Mouse (Mus musculus) cortical plate, adult 2 months (tissue): ENCODE data around the gene Hydin. TPM values are rescaled to one million over a fixed set of nuclear protein-coding genes. Genes with fewer than 3 reads are reported as not detected.

Source experiments
- H3K27ac ChIP-seq: fragments of 200-500 bp; 2 replicates; pipeline ENCODE4 v1.5.1; 2012; ENCODE audit warnings: low read length, control low read depth, inconsistent platforms; ENCODE audit not compliant: insufficient read depth
- H3K4me1 ChIP-seq: fragments of 200-500 bp; 2 replicates; pipeline ENCODE4 v1.6.1; 2011; ENCODE audit warnings: low read length; ENCODE audit not compliant: control insufficient read depth, insufficient read depth
- H3K4me3 ChIP-seq: fragments of 200-500 bp; 2 replicates; pipeline ENCODE4 v1.5.1; 2011; ENCODE audit warnings: mild to moderate bottlenecking, low read length, control low read depth; ENCODE audit not compliant: insufficient read depth
- CTCF ChIP-seq: fragments of 200-500 bp; IDR thresholded peaks from 2 replicates; pipeline ENCODE4 v1.5.1; 2011; ENCODE audit warnings: mild to moderate bottlenecking, control low read depth, low read length; ENCODE audit not compliant: insufficient read depth; ENCODE audit errors: extremely low read depth
- POLR2A ChIP-seq: fragments of 200-500 bp; IDR thresholded peaks from 2 replicates; pipeline ENCODE4 v1.6.1; 2011; ENCODE audit warnings: mild to moderate bottlenecking, low read length, control low read depth; ENCODE audit not compliant: insufficient read depth; ENCODE audit errors: extremely low read depth
- polyA plus RNA-seq: library from polyadenylated mRNA; depleted of rRNA; stranded (reverse); fragments of >200 nt; gene quantifications from 2 replicates; pipeline ENCODE4 v1.2.3, GENCODE M21; 2012; rRNA removed

Hydin gene
- polyA plus RNA-seq: 0.17 and 0.23 TPM in 2 replicates

DNA sequence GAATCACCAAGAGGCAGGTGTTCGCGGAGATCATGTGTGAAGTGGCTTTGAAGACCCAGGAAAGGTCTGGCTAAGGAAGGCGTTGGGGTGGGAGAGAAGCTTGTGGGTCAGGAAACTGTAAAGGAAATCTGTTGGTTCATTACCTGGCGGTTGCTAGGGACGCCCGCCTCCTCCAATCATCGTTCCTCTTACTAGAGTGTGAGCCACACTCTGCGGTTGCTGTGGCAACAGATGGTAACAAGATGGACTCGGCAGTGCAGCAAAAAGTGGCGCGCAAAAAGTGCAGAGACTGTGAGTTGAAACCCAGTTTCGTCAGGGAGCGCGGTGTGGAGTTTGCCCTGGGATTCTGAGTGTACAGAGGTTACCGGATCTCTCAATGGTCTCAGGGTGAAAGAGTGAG, at the start of gene Hydin:
Gene Hydin (plus strand): TSS at position 237 of the 400 bp plus-strand sequence.
- Histone ChIP-seq H3K4me3 (peak within 1 kb of the TSS; percentile 8; the same call in 1 of the 2 replicates), H3K4me1 (no peaks in the 10 kb centered on the region), H3K27ac (no peak within 1 kb of the TSS)
- TF ChIP-seq CTCF: no peak
- no peak for TF ChIP-seq POLR2A

- Histone ChIP-seq H3K4me3 (peak overlapping the region; percentile 43; the same call in 1 of the 2 replicates), H3K4me1 (peaks cover 5% of the 10 kb centered on the region; the same call in 1 of the 2 replicates), H3K27ac (no peak overlapping the region)
- TF ChIP-seq CTCF: no peak
- TF ChIP-seq POLR2A: no peak
These were observed 49.6 kb upstream of the Hydin start for GRCm38 (mm10) chr8:110217198-110217597.

DNA sequence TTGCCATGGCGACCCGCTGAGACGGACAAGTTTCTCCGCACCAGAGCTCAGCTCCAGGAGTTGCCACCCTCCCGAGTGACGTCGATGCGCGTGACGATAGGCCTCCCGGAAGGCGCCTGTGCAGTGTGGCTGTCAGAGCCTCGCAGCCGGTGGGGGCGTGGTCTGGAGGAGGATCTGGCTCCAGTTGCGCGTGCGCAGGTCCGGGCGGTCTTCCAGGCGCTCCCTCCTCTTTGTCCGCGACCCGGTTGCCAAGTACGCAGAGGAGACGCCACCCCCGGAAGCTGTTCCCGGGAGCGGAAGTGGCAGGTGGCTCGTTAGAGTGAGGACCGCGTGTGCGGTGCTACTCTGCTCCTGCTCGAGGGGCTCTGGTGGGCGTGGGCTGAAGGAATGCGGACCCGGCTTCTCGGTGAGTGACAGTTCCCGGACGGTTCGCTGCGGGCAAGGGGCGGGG, 49.1 kb upstream of the Hydin start:
- TF ChIP-seq POLR2A (peak; percentile 40; the same call in 1 of the 2 replicates), CTCF (no peak)

GRCm38 (mm10) chr8:110218511-110218910, 48.3 kb upstream of the Hydin start:
- no peak for TF ChIP-seq POLR2A
- no peak for TF ChIP-seq CTCF
- H3K27ac ChIP-seq: no peak overlapping the region
- peaks cover 5% of the 10 kb centered on the region; the same call in 1 of the 2 replicates for H3K4me1 ChIP-seq
- no peak overlapping the region; the same call in 1 of the 2 replicates for H3K4me3 ChIP-seq

More for the DNA sequence above, 49.1 kb upstream of the Hydin start:
- H3K4me3 ChIP-seq: peak overlapping the region; percentile 43
- H3K4me1 ChIP-seq: peaks cover 5% of the 10 kb centered on the region; the same call in 1 of the 2 replicates
- no peak overlapping the region for H3K27ac ChIP-seq

- Histone ChIP-seq H3K4me1 (peaks cover 5% of the 10 kb centered on the region; the same call in 1 of the 2 replicates), H3K27ac (no peak overlapping the region), H3K4me3 (no peak overlapping the region)
- no peak for TF ChIP-seq CTCF
These were observed 45.8 kb upstream of the Hydin start for GRCm38 (mm10) chr8:110220936-110221335.

DNA sequence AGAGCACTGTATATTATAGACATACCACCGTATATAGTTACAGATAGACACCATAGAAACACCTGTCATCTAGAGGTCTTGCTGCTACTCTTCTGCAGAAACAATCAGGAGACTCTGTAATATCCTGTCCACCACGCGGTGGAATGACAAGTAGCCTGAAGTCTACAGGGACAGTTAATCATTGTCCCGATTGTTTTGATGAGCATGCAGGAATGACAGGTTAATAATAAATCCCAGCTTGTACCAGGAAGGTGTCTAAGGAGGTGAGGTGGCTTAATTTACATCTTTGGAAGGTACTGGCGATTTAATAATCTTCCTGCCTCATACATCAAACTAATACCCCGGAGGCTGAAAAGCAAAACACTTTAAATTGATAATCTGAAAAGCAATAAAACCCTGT, 36.0 kb upstream of the Hydin start:
- no peak overlapping the region for H3K4me3 ChIP-seq
- H3K4me1 ChIP-seq: peaks cover 1% of the 10 kb centered on the region; the same call in 1 of the 2 replicates
- H3K27ac ChIP-seq: no peak overlapping the region
- TF ChIP-seq POLR2A (no peak), CTCF (no peak)

DNA sequence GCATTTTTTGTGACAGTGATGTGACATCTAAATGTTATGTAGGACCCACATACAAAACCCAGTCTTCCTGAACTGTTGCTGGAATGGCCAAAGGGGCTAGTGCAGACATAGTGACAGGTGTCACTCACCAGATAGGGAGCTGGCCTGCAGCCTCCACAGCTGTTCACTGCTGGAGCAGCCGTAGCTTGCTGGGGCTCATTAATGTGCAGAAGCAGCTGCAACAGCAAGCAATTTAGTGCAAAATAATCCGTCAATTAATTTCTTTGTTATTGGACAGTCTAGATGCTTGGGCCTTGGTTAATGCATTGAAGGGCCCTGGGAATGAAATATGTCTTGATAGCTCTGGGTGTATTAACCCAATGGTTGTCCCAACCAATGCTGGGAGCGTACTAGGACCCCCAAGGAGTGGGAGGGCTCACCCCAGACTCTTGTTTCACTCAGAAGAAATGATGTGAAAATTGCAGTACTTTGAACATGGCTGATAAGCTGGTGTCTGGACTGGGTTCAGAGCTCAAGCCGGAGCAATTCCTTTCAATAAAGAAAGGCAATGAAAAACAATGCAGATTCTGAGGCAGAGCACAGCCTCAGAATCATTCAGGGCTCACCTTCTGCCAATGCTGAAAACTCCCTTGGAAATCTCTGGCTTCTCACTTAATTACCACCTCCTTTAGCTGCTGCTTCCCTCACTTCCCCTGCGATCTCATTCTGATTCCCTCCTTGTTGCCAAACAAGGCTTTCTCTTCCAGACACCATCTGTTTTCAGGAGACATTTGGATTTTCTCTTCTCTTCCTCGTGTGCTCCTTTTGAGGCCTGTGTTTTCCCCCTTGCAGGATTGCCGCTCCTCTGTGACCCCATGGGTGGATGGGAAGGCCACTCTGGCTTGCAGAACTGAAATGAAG, 24.2 kb upstream of the Hydin start:
- no peak overlapping the region for H3K27ac ChIP-seq
- TF ChIP-seq POLR2A (no peak), CTCF (no peak)
- H3K4me3 ChIP-seq: no peak overlapping the region
- H3K4me1 ChIP-seq: no peaks in the 10 kb centered on the region

GRCm38 (mm10) chr8:110244566-110244965, 22.2 kb upstream of the Hydin start:
- H3K4me3 ChIP-seq: no peak overlapping the region
- H3K4me1 ChIP-seq: no peaks in the 10 kb centered on the region
- H3K27ac ChIP-seq: no peak overlapping the region
- TF ChIP-seq CTCF (no peak), POLR2A (no peak)

DNA sequence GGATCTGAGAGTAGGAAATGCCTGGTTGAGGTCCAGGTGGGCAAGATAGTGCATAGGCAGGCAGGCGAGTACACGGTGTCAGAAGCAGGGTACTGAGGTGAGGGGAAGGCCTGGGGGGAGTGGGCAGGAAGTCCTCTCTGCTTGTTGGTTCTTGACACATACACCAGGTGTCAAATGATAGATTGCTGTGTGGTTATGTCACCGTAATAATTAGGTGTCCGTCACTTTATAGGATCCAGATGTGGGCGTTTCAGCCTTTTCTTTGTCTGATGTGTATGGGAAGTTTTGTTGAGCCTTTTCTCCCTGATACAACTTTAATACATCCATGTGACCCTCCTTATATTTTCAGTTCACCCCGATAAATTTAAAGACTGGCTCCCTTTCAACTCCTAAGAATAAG, 19.5 kb upstream of the Hydin start:
- no peak overlapping the region for H3K27ac ChIP-seq

DNA sequence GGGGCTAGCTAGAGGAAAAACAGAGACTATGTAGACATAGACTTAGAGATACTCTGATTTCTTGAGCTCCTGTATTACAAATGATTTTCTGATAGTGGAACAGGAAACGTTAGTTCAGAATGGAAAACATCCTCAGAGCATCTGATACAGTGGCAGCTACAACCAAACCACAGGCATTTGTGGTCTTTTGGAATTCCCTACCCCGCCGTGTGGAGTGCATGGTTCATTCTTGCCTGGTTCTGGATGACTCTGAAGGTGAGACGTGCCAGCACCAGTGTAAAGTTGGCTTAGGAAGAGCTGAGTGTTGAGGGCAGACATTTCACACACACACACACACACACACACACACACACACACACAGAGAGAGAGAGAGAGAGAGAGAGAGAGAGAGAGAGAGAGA, 12.8 kb upstream of the Hydin start:
- no peak overlapping the region for H3K4me3 ChIP-seq
- H3K27ac ChIP-seq: no peak overlapping the region
- no peaks in the 10 kb centered on the region for H3K4me1 ChIP-seq
- TF ChIP-seq CTCF: no peak
- TF ChIP-seq POLR2A: no peak

More for the DNA sequence above, 19.5 kb upstream of the Hydin start:
- no peak overlapping the region for H3K4me3 ChIP-seq
- no peaks in the 10 kb centered on the region for H3K4me1 ChIP-seq
- TF ChIP-seq POLR2A: no peak
- no peak for TF ChIP-seq CTCF
